Mouse (Mus musculus): Measurements from ENCODE around the gene Borcs6. TPM values are rescaled to one million over a fixed set of nuclear protein-coding genes. Genes with fewer than 3 reads are reported as not detected.

The Borcs6 gene
- total and polyA plus RNA-seq, 3 experiments = 9.2 to 9.3 TPM; not detected in 1

- peaks cover 0 to 5% of the 10 kb centered on the region in 2 experiments; a peak in 2 of 4 replicates for H3K36me3 ChIP-seq (ENCODE audit: control insufficient read depth in 1 of 2, insufficient read depth in 2 of 2, low read length in 2 of 2)
- H3K9ac ChIP-seq (ENCODE audit: control insufficient read depth, low read depth, low read length, poor library complexity, severe bottlenecking) = no peak overlapping the region
- no peaks in the 10 kb centered on the region for H3K27me3 ChIP-seq (ENCODE audit: control insufficient read depth in 1 of 2, insufficient read depth in 2 of 2, low read length in 2 of 2)
- no peak overlapping the region for H3K4me3 ChIP-seq (ENCODE audit: control insufficient read depth in 1 of 2, insufficient read depth in 1 of 2, low read depth in 2 of 2, low read length in 2 of 2)
- no peak for TF ChIP-seq MAZ (IDR thresholded peaks at IDR 0.05; ENCODE audit: low read depth, low read length)
- TF ChIP-seq MYC (IDR thresholded peaks at IDR 0.05; ENCODE audit: low read depth, low read length) = no peak
- no peak for TF ChIP-seq CHD1 (IDR thresholded peaks at IDR 0.05; ENCODE audit: low read depth, low read length)
- TF ChIP-seq POLR2A (IDR thresholded peaks at IDR 0.05; ENCODE audit: control insufficient read depth in 1 of 2, insufficient read depth in 1 of 2, low read depth in 1 of 2, low read length in 2 of 2, poor library complexity in 1 of 2) = no peak
- TF ChIP-seq MAX (IDR thresholded peaks at IDR 0.05; ENCODE audit: low read length) = no peak
- TF ChIP-seq HCFC1 (IDR thresholded peaks at IDR 0.05; ENCODE audit: low read depth, low read length) = no peak
- no peak for TF ChIP-seq UBTF (IDR thresholded peaks at IDR 0.05; ENCODE audit: borderline replicate concordance, insufficient read depth, low read depth, low read length)
- TF ChIP-seq RCOR1 (IDR thresholded peaks at IDR 0.05; ENCODE audit: low read depth, low read length) = no peak
- TF ChIP-seq KAT2A (conservative IDR thresholded peaks at IDR 0.05; ENCODE audit: low read depth, low read length) = no peak
- TF ChIP-seq ZKSCAN1 (IDR thresholded peaks at IDR 0.05; ENCODE audit: low read depth, low read length) = no peak
- TF ChIP-seq NELFE (IDR thresholded peaks at IDR 0.05; ENCODE audit: low read depth, low read length) = no peak
- no peak for TF ChIP-seq CTCF (IDR thresholded peaks at IDR 0.05 in 2 of 3, conservative IDR thresholded peaks at IDR 0.05 in 1 of 3; ENCODE audit: control insufficient read depth in 1 of 3, insufficient read depth in 1 of 3, low read depth in 2 of 3, low read length in 3 of 3, poor library complexity in 1 of 3, severe bottlenecking in 1 of 3)
- no peak for TF ChIP-seq TBP (IDR thresholded peaks at IDR 0.05; ENCODE audit: low read depth, low read length)
- TF ChIP-seq MXI1 (IDR thresholded peaks at IDR 0.05; ENCODE audit: low read depth, low read length) = no peak
- no peak for TF ChIP-seq ELF1 (IDR thresholded peaks at IDR 0.05; ENCODE audit: low read depth, low read length)
- H3K79me2 ChIP-seq (ENCODE audit: control insufficient read depth, insufficient read depth, low read length, poor library complexity) = no peaks in the 10 kb centered on the region
- DNase-seq (ENCODE audit: low read depth, low spot score) = no peak
- no peaks in the 10 kb centered on the region for H3K9me3 ChIP-seq (replicated peaks; ENCODE audit: insufficient read depth, low read length)
- H3K4me1 ChIP-seq (ENCODE audit: control insufficient read depth in 1 of 2, insufficient read depth in 2 of 2, low read length in 2 of 2) = peaks cover 0 to 12% of the 10 kb centered on the region in 2 experiments; a peak in 2 of 4 replicates
- H3K27ac ChIP-seq (ENCODE audit: control insufficient read depth, low read depth, low read length) = no peak overlapping the region
Measured at GRCm38 (mm10) chr11:69108223-69108622, 48.7 kb downstream of the Borcs6 start.

GRCm38 (mm10) chr11:69109032-69109900 is 49.7 kb downstream of the Borcs6 start:
- Histone ChIP-seq H3K27me3 (ENCODE audit: control insufficient read depth in 1 of 2, insufficient read depth in 2 of 2, low read length in 2 of 2) (no peaks in the 10 kb centered on the region), H3K27ac (ENCODE audit: control insufficient read depth, low read depth, low read length) (no peak overlapping the region), H3K9me3 (replicated peaks; ENCODE audit: insufficient read depth, low read length) (no peaks in the 10 kb centered on the region), H3K4me3 (ENCODE audit: control insufficient read depth in 1 of 2, insufficient read depth in 1 of 2, low read depth in 2 of 2, low read length in 2 of 2) (peak overlapping the region in 1 of 2 experiments; percentile 7; a peak in 3 of 4 replicates), H3K79me2 (ENCODE audit: control insufficient read depth, insufficient read depth, low read length, poor library complexity) (no peaks in the 10 kb centered on the region), H3K9ac (ENCODE audit: control insufficient read depth, low read depth, low read length, poor library complexity, severe bottlenecking) (peak overlapping the region; percentile 36), H3K4me1 (ENCODE audit: control insufficient read depth in 1 of 2, insufficient read depth in 2 of 2, low read length in 2 of 2) (peaks cover 0 to 12% of the 10 kb centered on the region in 2 experiments; a peak in 2 of 4 replicates), H3K36me3 (ENCODE audit: control insufficient read depth in 1 of 2, insufficient read depth in 2 of 2, low read length in 2 of 2) (peaks cover 0 to 5% of the 10 kb centered on the region in 2 experiments; a peak in 2 of 4 replicates)
- DNase-seq (ENCODE audit: low read depth, low spot score) = no peak
- TF ChIP-seq RCOR1 (IDR thresholded peaks at IDR 0.05; ENCODE audit: low read depth, low read length) (no peak), EP300 (IDR thresholded peaks at IDR 0.05; ENCODE audit: low read depth in 1 of 2, low read length in 2 of 2) (no peak), ETS1 (IDR thresholded peaks at IDR 0.05; ENCODE audit: low read depth, low read length) (no peak), TBP (IDR thresholded peaks at IDR 0.05; ENCODE audit: low read depth, low read length) (no peak), CHD1 (IDR thresholded peaks at IDR 0.05; ENCODE audit: low read depth, low read length) (no peak), MAFK (IDR thresholded peaks at IDR 0.05; ENCODE audit: borderline replicate concordance, low read depth, low read length) (no peak), E2F4 (IDR thresholded peaks at IDR 0.05; ENCODE audit: borderline replicate concordance, low read depth, low read length) (no peak), ZKSCAN1 (IDR thresholded peaks at IDR 0.05; ENCODE audit: low read depth, low read length) (no peak), RAD21 (IDR thresholded peaks at IDR 0.05; ENCODE audit: low read depth, low read length) (no peak), MYB (IDR thresholded peaks at IDR 0.05; ENCODE audit: low read depth, low read length) (no peak), MAX (IDR thresholded peaks at IDR 0.05; ENCODE audit: low read length) (no peak), ELF1 (IDR thresholded peaks at IDR 0.05; ENCODE audit: low read depth, low read length) (no peak)
